Comparison of ENCODE assay signal across 10 mouse cellular contexts in genomic region chr2:135029700-135030099, GRCm38 (mm10).
DNase-seq lines count a peak whose midpoint lies in the region; ATAC-seq and TF ChIP-seq lines count a peak whose summit lies in the region.
"Had no signal": no experiment of that assay in that cellular context is flagged by ENCODE, and none has a peak within 500 bp of the region (broad histone marks: within the 10 kb centered on the region; RNA-seq: fewer than 3 reads in every experiment).

No protein-coding gene starts in this region.

- no peaks in the 10 kb centered on the region for H3K27me3 ChIP-seq in embryonic facial prominence, embryonic 13.5 days
- no peaks in the 10 kb centered on the region for H3K27me3 ChIP-seq in midbrain, postnatal 0 days (ENCODE audit: insufficient read depth, low read length)

- H3K9me3 ChIP-seq in embryonic facial prominence, embryonic 13.5 days: no peaks in the 10 kb centered on the region
- no peaks in the 10 kb centered on the region for H3K9me3 ChIP-seq in midbrain, postnatal 0 days (ENCODE audit: low read length)

- H3K4me3 ChIP-seq in layer of hippocampus, adult 2 months: no peak overlapping the region
- no peak overlapping the region for H3K4me3 ChIP-seq in embryonic facial prominence, embryonic 13.5 days
- no peak overlapping the region for H3K4me3 ChIP-seq in midbrain, postnatal 0 days (ENCODE audit: low read depth, low read length)

- DNase-seq in layer of hippocampus, adult 2 months (ENCODE audit: low spot score in 2 of 2): peak in 1 of 2 experiments; percentile 15
- no peak for DNase-seq in layer of hippocampus, adult 9-10 months (ENCODE audit: low spot score)
- peak; percentile 8 for DNase-seq in heart, postnatal 4 days
- peak; percentile 56 for DNase-seq in midbrain, postnatal 0 days (ENCODE audit: low spot score)
- no peak for DNase-seq in adrenal gland, adult 18-20 months (ENCODE audit: low spot score in 2 of 2)
- no peak for DNase-seq in adrenal gland, postnatal 10 days
- DNase-seq: kidney, adult 8-10 months; right cerebral cortex, postnatal 25 days had no signal

- peak overlapping the region; percentile 11 for H3K27ac ChIP-seq in layer of hippocampus, adult 2 months
- H3K27ac ChIP-seq in embryonic facial prominence, embryonic 13.5 days: 0 out of 2 replicates have a peak overlapping the region, but pooled peaks have one; percentile 39
- peak overlapping the region; percentile 26; the same call in 1 of the 2 replicates for H3K27ac ChIP-seq in midbrain, postnatal 0 days (ENCODE audit: low read depth, low read length)
- H3K27ac ChIP-seq: macrophage had no signal

- H3K36me3 ChIP-seq in embryonic facial prominence, embryonic 13.5 days: no peaks in the 10 kb centered on the region
- no peaks in the 10 kb centered on the region for H3K36me3 ChIP-seq in midbrain, postnatal 0 days (ENCODE audit: insufficient read depth, low read length)

- no peak for ATAC-seq in embryonic facial prominence, embryonic 13.5 days (ENCODE audit: insufficient number of reproducible peaks, insufficient read depth, low FRiP score, low TSS enrichment, low read depth)
- no peak for ATAC-seq in midbrain, postnatal 0 days (ENCODE audit: low FRiP score)

- H3K9ac ChIP-seq in embryonic facial prominence, embryonic 13.5 days: no peak overlapping the region
- no peak overlapping the region for H3K9ac ChIP-seq in midbrain, postnatal 0 days (replicated peaks; ENCODE audit: low read length, poor library complexity, severe bottlenecking)

- 0 out of 2 replicates have a peak, but pooled peaks have one; percentile 16 for TF ChIP-seq CTCF in layer of hippocampus, adult 2 months (conservative IDR thresholded peaks at IDR 0.05)
- peak; percentile 27 for TF ChIP-seq CTCF in midbrain, postnatal 0 days (IDR thresholded peaks at IDR 0.05)

- WGBS in embryonic facial prominence, embryonic 13.5 days: 32% methylated on average over 6 of the region's 6 CpGs
- 17% methylated on average over 6 of the region's 6 CpGs for WGBS in midbrain, postnatal 0 days

- H3K4me2 ChIP-seq in embryonic facial prominence, embryonic 13.5 days: peak overlapping the region; percentile 7; the same call in 1 of the 2 replicates
- 0 out of 2 replicates have a peak overlapping the region, but pooled peaks have one; percentile 13 for H3K4me2 ChIP-seq in midbrain, postnatal 0 days (ENCODE audit: low read depth, low read length, poor library complexity, severe bottlenecking)

- H3K4me1 ChIP-seq in embryonic facial prominence, embryonic 13.5 days: peaks cover 11% of the 10 kb centered on the region
- H3K4me1 ChIP-seq in midbrain, postnatal 0 days (ENCODE audit: insufficient read depth, low read length): no peaks in the 10 kb centered on the region; the same call in 1 of the 2 replicates

Comparison
In these comparisons a context has a peak if more than half of its experiments do, and no peak if none do; other contexts are left out.
1. DNase-seq: peak in heart, postnatal 4 days (single experiment) and midbrain, postnatal 0 days (single experiment); none in layer of hippocampus, adult 9-10 months (single experiment), adrenal gland, adult 18-20 months (0 of 2) and adrenal gland, postnatal 10 days (single experiment).
2. Peak in every context shown above with its lines, with median percentiles within 50 percentile points of each other: H3K27ac ChIP-seq.